Mouse (Mus musculus): ENCODE data around the gene Tab1.
"Not testable (repeated sequence)": the region's sequence is repeated elsewhere in the genome, so short reads cannot be mapped to it uniquely, and the experiment has no call there.

Gene Tab1

GRCm38 (mm10) chr15:80105490-80106410, 27.2 kb upstream of the Tab1 start:
- no peak for DNase-seq

- DNase-seq, result no peak
Measured at GRCm38 (mm10) chr15:80107143-80107542, 25.8 kb upstream of the Tab1 start.

- DNase-seq, result no peak
Measured at GRCm38 (mm10) chr15:80107575-80107974, 25.4 kb upstream of the Tab1 start.

- no peak for DNase-seq
Measured at GRCm38 (mm10) chr15:80111436-80111835, 21.5 kb upstream of the Tab1 start.

GRCm38 (mm10) chr15:80112499-80112898, 20.4 kb upstream of the Tab1 start:
- no peak for DNase-seq

- DNase-seq, result no peak
Measured at GRCm38 (mm10) chr15:80114414-80114813, 18.5 kb upstream of the Tab1 start.

- no peak for DNase-seq
Measured at GRCm38 (mm10) chr15:80115256-80115655, 17.7 kb upstream of the Tab1 start.

GRCm38 (mm10) chr15:80115866-80116794, 16.8 kb upstream of the Tab1 start:
- DNase-seq, result no peak

GRCm38 (mm10) chr15:80117154-80117553, 15.8 kb upstream of the Tab1 start:
- no peak for DNase-seq

- no peak for DNase-seq
Measured at GRCm38 (mm10) chr15:80119076-80119475, 13.9 kb upstream of the Tab1 start.

GRCm38 (mm10) chr15:80121721-80122325, 11.1 kb upstream of the Tab1 start:
- no peak for DNase-seq

- DNase-seq, result not testable (repeated sequence)
Measured at GRCm38 (mm10) chr15:80122431-80122830, 10.5 kb upstream of the Tab1 start.

GRCm38 (mm10) chr15:80124651-80125050, 8.3 kb upstream of the Tab1 start:
- DNase-seq, result peak; percentile 55 to 79

GRCm38 (mm10) chr15:80127191-80127590, 5.7 kb upstream of the Tab1 start:
- no peak for DNase-seq

- no peak for DNase-seq
Measured at GRCm38 (mm10) chr15:80129982-80130381, 2.9 kb upstream of the Tab1 start.

- no peak for DNase-seq
Measured at GRCm38 (mm10) chr15:80130689-80131088, 2.2 kb upstream of the Tab1 start.

- DNase-seq, result no peak
Measured at GRCm38 (mm10) chr15:80131421-80131820, 1.5 kb upstream of the Tab1 start.

GRCm38 (mm10) chr15:80132452-80132851, 475 bp upstream of the Tab1 start:
- DNase-seq, result no peak

- peak; percentile 32 to 50 for DNase-seq
Measured at GRCm38 (mm10) chr15:80133682-80134449, 939 bp downstream of the Tab1 start.

- peak in 1 of 2 experiments; percentile 60 for DNase-seq
Measured at GRCm38 (mm10) chr15:80134450-80134847, 1.5 kb downstream of the Tab1 start.

- no peak for DNase-seq
Measured at GRCm38 (mm10) chr15:80135499-80135898, 2.6 kb downstream of the Tab1 start.

GRCm38 (mm10) chr15:80136645-80137044, 3.7 kb downstream of the Tab1 start:
- no peak for DNase-seq
